Mouse (Mus musculus) T-helper 1 cell (primary cell): Measurements from ENCODE around the gene Pomt1.

ENCODE experiments used
- in situ Hi-C: fragments of 300-600 bp; cut with MboI, MseI; formaldehyde crosslinking; loops from one replicate; pipeline ENCODE4 v1.15.1; 2025; ENCODE audit warnings: high pct_unique_total_duplicates

The Pomt1 gene

DNA sequence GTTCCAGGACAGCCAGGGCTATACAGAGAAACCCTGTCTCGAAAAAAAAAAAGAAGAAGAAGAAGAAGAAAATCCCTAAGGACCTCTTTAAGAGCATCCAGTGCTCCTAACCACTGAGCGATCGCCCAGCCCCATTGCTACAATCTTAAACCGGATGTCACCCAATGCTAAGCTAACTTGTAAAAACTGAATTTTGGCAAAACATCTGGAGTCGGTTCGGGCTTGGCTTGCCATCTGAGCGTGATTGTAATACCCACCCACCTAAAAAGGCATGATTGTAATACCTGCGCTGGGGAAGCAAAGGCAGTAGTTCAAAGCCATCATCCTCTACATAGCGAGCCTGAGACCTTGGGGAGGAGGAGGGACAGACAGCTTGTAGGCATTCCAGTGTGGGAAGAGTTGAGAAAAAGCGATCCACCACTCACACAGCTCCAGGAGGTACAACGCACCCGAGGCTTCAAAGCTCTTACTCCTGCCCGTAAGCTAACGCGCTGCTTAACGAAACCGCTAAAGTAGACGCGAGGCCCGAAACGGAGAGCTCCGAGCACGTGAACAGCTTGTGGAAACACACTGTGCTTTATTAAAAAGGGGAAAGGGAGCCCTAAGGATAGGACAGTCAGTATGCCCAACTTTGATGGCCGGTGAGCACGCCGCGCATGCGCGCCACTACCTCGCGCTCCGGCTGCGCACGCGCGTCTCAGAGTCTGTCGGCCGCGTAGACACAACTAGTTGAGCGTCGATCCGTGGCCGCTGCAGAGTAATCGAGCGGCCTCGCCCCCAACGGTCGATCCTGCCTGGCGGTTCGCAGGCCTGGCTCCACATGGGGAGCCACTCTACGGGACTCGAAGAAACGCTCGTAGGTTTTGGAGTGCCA lies at the start of gene Pomt1:
Gene Pomt1 (plus strand): TSS at position 705 of the 874 bp plus-strand sequence.
- in situ Hi-C loops: no loop called here

DNA sequence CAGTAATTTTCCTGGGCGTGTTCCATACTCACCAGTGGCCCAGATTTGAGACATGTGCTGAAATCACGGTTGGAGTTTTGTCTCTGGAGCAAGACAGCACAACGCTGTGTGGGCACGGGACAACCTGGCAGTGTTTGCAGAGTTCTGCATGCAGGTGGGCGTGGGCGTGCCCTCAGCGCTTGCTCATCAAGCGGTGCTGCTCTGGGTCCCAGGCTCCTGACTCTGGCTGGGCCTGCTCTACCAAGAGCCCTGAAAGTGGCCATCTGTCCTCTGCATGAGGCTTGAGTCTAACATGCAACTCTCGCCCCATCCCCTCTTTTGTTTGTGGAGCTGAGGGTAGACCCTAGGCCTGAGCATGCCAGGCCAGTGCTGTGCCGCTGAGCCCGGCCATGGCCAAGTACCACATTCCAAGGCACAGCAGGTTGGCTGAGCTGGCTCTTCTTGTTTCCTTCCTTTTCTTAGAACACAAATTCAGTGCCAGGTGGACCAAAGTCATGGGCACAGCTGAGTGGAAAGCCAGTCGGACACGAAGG lies 49.3 kb upstream of the Pomt1 start:
- in situ Hi-C loops: no loop called here

DNA sequence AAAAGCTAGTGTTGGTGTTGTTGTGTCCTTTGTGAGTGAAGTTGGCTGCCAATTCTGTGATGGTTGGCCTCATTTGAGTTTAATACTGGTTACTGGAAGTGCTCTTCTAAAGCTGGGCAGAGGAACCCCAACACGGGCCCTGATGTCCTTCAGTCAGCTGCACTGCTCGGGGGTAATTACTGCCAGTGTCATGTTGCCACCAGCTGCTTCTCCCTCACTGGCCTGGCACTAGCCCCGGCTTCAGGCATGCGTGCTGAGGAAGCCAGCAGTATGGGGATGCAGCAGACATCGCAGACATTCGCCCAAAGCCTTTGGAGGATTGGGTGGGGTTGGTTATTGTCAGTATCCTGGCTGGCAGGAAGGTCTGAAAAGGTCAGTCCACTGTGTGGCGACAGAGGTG lies 48.7 kb upstream of the Pomt1 start:
- in situ Hi-C loops: no loop called here

DNA sequence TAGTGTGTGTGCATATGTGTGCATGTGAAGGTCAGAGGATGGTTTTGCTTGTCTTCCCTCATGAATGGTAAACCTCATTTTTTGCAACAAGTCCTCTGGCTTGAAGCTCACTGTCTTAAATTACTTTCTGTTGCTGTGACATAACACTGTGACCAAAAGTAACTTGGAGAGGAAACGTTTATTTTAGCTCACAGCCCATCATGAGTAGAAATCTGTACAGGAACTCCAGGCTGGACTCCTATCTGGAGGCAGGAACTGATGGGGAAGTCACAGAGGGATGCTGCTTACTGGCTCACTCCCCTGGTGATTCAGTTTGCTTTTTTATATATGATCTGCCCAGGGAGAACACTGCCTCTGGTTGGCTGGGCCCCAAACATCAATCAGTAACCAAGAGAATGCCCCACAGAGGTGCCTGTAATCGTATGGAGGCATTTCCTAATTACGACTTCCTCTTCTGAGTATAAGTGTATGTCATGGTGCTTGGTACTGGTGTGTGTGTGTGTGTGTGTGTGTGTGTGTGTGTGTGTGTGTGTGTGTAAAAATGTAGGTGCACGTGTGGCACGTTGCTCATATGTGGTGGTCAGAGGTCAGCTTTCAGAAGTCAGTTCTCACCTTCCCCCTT lies 47.2 kb upstream of the Pomt1 start:
- in situ Hi-C loops: no loop called here

DNA sequence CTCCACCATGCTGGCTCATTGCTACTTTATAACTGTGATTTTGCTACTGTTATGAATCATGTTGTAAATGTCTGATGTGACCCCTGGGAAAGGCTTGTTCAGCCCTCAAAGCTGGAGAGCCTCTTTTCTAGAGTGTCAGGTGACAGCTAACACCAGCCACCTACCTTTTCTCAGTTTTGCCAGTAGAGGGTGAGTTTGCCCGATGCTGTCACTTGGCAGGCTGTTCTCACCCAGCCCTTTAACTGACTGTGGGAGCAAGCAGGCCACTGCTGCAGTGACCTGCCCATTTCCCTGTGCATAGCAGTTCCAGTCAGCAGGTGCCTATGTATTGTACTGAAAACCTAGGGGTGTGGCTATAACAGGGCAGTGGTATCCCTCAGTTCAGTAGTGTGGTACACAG lies 45.8 kb upstream of the Pomt1 start:
- in situ Hi-C loops: loop anchor here (5.0 kb wide), 1 partner anchor 58 kb away; no protein-coding TSS in a partner anchor

DNA sequence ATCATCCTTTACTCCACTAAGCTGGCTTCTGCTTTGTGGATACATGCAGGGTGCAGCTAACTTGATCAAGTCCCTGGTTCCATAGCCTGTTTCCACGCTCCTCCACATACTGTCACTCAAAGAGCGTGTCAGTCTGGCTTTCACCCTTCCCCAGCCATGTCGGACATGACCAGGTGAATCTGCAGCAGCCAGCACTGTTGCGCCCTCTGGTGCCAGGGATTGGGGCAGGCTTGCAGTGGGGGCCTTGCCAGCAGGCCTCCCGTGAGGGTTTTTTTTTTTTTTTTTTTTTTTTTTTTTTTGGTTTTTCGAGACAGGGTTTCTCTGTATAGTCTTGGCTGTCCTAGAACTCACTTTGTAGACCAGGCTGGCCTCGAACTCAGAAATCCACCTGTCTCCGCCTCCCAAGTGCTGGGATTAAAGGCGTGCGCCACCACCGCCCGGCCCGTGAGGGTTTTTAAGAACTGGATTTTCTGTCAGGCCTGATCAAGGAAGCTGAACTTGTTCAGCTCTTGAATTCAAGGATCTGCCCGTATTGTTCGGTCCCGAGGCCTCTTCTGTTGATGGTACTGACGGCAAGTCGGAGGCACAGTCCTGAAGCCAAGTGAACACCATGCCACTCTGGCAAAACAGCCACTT lies 44.4 kb upstream of the Pomt1 start:
- in situ Hi-C loops: loop anchor here (5.0 kb wide), 1 partner anchor 60 kb away; no protein-coding TSS in a partner anchor

DNA sequence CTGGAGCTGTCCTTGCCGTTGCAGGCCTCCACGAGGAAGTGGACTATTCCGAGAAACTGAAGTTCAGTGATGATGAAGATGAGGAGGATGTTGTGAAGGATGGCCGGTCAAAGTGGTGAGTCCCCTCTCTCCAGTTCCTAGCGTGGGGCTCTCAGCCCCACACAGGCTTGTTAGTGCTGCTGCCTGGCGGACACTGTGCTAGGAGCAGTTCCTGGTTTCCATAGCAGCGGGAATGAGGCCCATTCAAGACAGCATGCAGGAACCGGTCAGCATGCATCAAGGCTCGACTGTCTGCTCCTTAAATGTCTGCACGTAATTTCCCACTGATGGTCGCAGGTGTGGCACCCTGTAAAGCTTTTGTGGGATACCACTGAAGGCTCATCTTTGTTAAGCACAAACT lies 37.4 kb upstream of the Pomt1 start:
- in situ Hi-C loops: no loop called here

DNA sequence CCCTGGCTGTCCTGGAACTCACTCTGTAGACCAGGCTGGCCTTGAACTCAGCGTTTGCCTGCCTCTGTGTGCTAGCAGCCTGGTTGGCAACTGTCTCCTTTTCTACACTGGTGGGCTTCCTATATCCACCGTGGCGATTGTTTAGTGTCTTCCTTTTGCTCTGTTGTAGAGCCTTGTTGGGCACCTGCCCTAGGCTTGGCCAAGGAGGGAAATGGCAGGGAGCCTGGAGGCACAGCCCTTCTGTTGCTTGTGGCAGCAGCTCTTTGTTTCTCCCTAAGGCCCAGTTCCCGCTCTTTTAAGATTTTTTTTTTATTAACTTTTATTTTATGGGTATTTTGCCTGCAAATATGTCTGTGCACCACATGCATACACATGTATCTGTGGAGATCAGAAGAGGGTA lies 36.4 kb upstream of the Pomt1 start:
- in situ Hi-C loops: no loop called here

DNA sequence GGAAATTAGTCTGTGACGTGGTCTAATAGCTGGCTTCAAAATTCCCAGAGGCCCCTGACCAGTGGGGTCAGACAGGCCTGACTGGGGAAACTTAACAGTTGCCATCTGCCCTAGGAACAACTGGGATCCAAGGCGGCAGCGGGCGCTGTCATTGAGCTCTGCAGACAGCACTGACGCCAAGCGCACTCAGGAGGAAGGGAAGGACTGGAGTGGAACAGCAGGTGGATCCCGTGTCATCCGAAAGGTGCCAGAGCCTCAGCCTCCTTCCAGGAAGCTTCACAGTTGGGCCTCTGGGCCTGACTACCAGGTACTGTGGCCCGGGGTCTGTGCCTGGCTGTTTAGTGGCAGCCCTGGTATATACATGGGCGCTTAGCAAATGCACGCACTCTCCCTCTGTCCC lies 35.7 kb upstream of the Pomt1 start:
- in situ Hi-C loops: no loop called here

DNA sequence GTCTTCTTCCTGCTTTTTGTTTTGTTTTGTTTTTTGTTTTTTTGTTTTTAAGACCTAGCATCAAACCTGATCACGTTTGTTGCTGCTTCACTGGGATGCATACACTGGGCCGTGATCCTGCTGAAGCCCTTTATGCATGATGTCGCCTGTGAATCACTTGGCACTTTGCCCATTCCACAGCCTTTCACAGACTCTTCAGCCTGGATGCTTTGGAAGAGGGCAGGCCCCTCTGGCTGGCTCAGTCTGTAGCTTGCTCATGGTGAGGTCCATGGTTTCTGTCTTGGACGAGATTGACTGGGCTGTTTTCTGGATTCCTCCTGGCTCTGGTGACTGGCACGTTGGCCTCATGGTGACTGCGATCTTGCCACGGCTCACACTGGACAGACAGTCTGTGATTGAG lies 34.9 kb upstream of the Pomt1 start:
- in situ Hi-C loops: no loop called here

DNA sequence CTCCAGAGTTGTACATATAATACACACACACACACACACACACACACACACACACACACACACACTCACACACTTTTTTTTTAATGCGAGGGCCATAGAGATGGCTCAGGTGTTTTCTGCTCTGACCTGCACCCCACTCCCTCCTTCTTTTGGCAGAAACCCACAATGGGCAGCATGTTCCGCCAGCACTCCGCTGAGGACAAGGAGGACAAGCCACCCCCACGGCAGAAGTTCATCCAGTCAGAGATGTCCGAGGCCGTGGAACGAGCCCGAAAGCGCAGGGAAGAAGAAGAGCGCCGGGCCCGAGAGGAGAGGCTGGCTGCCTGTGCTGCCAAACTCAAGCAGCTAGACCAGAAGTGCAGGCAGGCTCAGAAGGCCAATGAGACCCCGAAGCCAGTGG lies 32.5 kb upstream of the Pomt1 start:
- in situ Hi-C loops: no loop called here

DNA sequence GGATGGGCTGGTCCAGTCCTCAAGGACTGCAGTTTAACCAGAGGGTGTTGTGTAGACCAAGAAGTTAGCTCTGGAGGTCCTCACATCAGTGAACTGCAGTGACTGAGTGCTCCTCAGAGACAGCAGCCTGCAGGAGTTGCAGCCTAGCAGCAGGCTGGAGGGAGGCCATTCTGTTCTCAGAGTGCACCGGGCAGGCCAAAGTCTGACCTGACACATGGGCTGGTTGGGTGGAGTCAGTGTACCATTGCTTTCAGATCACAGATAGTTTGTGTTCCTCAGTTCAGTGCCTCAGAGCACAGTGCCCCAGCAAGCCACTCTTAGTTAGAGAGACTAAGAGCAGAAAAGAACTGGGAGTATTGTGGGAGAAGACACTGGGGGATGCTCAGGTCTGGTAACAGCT lies 28.7 kb upstream of the Pomt1 start:
- in situ Hi-C loops: no loop called here

DNA sequence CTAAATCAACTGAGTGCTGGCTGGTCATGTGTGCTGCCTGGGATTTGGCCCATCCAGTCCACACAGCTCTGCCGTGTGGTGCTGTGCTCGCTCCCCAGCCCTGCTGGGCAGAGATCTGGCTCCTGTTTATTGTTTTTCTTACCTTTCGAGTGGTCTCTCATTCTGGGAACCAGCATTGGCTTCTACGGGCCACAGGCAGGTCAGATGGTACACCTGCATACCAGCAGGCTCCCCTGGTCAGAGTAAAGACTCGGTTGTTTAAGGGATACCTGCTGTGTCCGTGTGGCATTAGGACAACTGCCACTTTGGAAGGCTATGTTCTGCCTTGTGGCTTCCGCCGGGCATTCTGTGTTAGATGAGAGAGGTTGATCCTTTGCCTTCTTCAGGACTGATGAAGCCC lies 24.7 kb upstream of the Pomt1 start:
- in situ Hi-C loops: no loop called here

DNA sequence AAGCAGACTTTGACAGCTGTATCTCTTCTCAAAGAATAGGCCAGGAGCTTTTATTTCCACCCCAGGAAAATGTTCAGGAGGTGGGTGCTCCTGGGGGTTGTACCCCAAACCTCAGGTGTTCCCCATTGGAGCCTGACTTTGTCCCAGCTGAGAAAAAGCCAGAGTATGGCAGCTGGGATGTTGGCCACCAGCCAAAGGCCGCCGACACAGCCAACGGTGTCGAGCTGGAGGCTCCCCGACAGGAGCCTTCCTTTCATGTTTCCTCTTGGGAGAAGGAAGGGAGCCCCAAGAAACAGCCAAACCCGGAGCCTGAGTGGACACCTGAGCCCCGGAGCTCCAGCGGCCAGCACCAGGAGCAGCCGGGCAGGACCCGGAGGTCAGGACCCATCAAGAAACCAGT lies 23.4 kb upstream of the Pomt1 start:
- in situ Hi-C loops: no loop called here

DNA sequence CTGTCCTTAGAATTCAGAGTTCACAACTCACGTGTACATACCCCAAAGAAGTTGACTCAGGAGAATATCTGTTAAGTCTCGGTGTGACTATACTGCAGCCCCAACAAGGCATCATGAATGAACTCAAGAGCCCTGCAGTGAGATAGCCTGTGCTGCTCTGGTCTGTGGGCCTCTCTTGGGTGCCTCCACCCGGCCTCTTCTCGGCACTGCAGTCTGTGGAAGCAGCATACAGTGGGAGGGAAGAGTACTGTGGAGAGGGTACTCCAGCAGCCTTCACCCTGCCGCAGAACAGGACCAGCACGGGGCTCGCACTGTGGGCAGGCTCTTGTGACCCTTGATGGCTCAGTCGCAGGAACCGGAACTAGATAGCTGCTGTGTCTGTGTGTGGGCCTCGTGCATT lies 20.8 kb upstream of the Pomt1 start:
- in situ Hi-C loops: no loop called here

DNA sequence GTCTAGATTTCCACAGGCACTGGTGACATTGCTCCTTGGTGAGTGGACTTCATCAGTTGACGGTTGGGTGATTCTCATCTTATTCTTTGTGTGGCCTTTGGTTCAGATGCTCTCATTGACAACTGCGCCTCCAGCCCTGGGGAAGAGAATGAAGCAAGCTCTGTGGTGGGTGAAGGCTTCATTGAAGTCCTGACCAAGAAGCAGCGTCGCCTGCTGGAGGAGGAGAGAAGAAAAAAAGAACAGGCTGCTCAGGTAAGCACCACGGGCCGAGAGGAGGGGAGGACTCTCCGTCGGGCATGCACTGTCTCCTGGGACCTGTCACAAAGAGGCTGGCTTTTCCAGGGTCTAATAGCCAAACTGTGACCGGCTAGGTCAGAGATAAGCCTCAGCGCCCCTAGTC lies 19.9 kb upstream of the Pomt1 start:
- in situ Hi-C loops: no loop called here

DNA sequence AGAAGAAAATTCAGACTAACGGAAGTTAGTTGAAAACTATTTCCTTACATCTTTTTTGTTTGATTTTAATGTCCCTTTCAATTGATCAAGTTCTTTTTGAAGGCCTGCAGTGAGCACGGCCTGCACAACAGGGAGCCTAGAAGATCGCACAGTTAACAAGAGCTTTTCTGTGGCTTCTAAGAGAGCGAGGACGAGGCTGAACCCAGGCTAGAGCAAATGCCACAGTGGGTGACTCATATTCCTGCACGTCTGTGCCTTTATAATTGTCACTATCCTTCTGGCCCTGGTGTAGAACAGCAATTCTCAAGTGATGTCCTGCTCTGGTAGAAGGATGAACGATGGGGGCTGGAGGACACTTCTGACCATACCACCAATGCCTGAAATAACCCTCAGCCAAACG lies 18.7 kb upstream of the Pomt1 start:
- in situ Hi-C loops: no loop called here

DNA sequence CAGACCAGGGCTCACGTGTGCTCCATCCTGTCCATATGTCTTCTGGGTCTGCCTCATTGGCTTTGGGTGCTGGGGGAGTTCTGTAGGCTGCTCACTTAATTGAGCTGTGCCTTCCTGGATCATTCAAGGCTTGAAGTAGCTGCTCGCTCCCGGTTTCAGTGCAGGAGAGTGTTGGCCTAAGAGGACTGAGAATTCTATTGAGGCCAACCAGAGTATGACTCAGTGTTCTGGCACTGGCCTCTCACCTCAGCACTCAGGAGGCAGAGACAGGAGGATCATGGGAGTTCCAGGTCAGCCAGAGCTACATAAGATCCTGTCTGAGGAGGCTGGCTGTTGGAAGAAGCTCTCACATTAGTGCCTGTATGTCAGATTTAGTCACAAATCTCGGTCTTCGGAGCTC lies 18.3 kb upstream of the Pomt1 start:
- in situ Hi-C loops: no loop called here

DNA sequence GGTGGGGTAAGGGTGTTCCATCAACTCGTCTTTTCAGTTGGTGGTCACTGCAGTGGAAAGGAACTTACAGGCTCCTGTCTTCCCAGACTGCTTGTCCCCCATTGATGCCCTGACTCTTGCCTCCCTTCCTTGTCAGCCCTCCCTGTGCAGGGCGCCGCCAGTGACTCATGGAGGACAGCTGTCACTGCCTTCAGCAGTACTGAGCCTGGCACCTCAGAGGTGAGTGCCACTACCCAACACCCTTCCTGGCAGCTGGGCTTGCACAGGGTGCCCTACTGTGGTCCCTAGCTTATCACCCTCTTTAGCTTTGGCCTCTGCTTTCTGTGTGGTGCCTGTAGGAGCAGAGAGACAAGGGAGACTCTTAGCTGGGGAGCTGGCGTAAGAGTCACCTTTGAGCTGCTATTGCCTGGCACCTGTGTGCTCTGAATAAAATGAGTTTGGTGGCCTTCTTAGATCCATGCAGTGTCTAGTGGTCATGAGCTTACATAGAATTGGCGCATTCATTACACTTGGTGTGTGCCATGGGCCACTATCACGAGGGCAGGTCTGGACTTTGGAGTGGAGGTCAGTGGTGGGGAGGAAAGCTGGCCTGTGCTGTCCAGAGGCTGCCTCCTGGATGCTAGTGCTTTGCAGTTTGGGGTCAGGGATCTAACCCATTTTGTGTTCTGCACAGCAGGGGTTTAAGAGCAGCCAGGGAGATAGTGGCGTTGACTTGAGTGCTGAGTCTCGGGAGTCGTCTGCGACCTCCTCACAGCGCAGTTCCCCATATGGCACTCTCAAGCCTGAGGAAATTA lies 17.7 kb upstream of the Pomt1 start:
- in situ Hi-C loops: no loop called here

DNA sequence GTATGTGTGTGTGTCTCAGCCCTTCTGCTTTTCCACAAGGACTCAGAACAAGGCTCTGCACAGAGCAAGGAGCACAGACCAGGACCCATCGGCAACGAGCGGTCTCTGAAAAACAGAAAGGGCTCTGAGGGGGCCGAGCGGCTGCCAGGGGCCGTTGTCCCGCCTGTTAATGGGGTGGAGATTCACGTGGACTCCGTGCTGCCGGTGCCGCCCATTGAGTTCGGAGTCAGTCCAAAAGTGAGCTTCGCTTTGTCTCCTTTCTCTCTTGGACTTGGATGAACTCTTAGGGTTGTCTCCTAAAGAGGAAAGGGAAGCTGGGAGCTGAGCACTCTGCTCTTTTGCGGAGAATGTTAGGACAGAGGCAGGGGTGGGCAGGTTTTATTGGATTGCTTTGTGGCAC lies 16.9 kb upstream of the Pomt1 start:
- in situ Hi-C loops: no loop called here

DNA sequence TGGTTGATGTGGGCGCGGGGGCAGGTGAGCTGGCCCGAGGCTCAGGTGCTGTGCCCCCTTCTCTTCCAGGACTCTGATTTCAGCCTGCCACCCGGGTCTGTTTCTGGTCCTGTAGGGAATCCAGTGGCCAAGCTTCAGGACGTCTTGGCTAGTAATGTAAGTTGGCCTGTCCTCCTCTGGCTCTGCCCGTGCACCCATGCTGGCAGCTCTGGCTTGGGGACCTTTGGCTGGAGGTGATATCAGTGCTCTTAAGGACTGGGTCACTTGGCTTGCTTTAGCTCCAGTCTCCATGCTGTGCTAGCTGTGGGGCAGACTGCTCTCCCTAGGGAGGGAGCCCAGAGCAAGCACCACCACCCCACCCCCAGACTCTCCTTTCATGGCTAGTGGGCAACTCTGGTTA lies 16.4 kb upstream of the Pomt1 start:
- in situ Hi-C loops: no loop called here

DNA sequence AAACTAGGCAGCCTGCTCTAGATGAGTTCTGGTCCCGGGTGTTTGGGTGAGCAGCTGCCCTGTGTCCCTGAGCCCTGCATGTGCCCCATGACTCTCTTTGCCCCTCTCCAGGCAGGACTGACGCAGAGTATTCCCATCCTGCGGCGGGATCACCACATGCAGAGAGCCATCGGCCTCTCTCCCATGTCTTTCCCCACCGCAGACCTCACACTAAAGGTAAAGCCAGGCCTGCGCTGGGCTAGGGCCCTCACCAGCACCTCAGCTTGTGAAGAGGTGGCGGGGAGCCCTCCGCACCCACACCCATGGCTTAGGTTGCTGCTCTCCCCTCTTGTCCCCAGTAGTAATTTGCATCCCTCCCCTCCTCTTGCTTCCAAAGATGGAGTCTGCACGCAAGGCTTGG lies 15.4 kb upstream of the Pomt1 start:
- in situ Hi-C loops: no loop called here
